Mouse (Mus musculus) heart, adult 11 months (tissue): ENCODE measurements around the gene Eif2d.
A peak's percentile ranks its signal among the peaks of the same experiment; 100 is the strongest.

Experiments used
- DNase-seq: peaks from one replicate; pipeline ENCODE4 v3.0.0; 2022

Gene Eif2d

DNA sequence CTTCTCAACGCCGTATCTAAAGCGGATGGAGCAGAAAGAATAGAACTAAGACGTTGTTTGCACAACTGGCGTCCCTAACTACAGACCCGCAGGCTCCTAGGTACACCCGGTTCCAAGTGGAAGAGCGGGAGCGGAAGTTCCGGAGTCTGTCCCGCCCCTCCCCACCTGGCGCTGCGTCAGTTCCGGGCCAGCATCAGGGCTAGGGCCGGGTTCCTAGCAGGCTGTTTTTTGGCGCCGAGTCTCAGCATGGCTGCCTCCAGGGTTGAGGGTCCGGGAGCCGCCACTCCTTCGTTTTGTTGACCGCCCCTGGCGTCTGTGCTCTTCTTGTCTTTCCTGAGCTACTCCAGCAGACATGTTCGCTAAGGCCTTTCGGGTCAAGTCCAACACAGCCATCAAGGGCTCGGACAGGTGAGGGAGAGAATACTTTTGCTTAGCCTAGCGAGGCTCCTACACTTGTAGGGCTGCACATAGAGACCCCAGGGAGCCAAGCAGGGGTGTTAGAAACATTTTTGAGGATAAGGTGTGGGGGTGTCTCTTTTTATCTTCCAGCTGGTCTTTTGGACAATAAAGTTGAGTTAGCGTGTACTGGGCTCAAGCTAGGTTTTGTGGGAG, at the start of gene Eif2d:
Gene Eif2d, plus strand, starts transcription at position 164 of the 612 bp plus-strand sequence.
- DNase-seq, result peak; percentile 99

GRCm38 (mm10) chr1:131103776-131104424, 49.1 kb upstream of the Eif2d start:
- peak; percentile 98 for DNase-seq

DNA sequence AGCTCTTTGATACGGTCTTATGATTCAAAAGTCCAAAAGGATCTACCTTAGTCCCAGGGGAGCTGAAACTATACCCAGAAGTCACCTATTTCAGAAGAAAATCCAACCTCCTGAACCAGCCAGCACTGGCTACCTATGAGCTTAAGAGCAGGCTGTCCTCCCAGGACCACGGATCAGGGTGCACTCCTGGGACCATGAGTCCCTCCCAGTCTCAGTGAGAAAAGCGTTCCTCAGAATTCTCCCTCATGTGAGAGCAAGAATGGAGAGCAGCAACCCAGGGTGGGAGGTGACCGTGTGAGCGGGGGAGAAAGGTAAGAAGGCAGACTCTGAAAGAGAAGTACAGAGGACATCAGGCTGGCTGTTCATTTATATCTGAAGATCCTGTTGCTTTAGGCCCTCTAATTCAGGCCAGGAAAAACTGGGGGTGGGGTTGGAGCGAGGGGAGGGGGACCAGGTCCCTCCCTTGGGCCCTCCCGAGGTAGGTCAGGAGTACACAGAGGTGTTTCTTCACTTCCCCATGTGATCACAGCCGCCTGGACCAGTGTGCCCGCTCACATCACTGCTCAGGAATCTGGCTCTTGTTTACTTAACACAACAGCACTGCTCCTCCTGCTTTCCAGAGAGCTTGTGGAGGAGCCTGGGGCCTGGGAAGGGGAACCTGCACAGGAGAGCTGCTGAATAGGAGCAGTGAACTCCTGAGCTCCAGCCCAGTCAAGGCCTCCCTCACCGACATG, 45.2 kb upstream of the Eif2d start:
- DNase-seq, result peak; percentile 92

DNA sequence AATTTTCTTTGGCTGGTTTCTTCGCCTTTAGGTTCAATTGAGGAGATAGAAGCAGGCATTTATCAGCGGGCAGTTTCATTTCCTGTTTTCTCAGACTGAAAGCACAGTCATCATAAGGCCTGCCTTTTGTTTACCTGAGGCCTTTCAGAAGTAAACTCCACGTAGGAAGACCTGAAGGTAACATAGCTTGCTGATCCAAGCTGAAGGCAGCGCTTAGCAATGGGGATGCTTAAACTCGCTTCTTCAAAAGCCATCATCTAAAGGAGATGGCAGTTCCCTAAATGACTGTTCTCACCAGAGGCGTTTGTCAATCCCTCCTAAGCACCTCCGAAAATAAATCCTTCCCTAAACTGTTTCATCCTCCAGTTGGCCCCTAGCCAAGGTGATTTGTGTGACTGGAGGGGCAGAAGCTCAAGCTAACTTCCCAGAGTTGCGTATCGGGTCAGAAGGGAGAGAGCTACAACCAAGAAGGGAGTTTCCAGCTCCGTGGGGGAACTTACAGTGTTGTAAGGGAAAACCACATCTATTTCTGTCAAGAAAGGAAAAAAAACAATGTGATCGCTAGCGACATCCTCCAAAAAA, 42.4 kb upstream of the Eif2d start:
- peak; percentile 97 for DNase-seq

GRCm38 (mm10) chr1:131112576-131112975, 40.4 kb upstream of the Eif2d start:
- peak; percentile 95 for DNase-seq

DNA sequence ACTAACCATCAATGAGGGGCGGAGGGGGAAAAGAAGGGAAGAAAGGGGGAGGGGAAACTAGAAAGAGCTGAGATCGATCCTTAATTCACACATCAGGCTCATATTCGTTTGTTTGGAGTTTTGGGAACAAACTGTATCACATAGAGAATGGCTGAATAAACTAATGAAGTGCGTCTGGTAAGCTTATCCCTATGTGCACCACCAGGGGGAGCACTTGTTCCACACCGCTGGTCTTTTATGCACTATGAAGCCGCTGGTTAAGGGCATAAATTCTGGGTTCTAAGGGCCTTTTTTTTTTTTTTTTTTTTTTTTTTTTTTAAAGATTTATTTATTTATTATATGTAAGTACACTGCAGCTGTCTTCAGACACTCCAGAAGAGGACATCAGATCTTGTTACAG, 37.0 kb upstream of the Eif2d start:
- no peak for DNase-seq

DNA sequence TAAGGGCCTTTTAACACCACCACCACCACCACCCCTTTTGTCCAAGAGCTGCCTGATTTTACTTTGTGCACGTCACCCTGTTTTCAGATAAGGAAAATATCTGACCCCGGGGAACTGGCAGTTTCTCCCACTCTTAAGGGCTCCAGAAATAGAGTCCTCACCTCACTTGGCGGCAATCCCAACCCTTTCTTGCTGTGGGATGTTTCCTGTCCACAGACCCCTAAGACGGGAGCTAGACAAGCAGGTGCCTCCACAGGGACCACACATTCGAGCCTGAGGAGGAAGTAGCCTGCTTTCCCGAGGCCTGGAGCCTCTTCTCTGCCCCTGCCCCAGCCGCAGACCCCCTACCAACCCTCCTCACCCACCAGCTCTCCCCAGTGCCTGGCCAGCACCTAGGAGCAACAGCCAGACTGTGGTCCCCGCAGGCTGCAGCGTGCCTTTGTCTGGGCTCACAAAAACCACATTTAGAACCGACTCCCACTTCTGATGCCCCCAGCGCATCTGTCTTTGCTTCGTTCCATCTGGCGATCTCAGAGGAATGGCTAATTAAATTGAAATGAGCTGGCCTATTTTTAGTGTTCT, 36.5 kb upstream of the Eif2d start:
- DNase-seq, result peak; percentile 95

DNA sequence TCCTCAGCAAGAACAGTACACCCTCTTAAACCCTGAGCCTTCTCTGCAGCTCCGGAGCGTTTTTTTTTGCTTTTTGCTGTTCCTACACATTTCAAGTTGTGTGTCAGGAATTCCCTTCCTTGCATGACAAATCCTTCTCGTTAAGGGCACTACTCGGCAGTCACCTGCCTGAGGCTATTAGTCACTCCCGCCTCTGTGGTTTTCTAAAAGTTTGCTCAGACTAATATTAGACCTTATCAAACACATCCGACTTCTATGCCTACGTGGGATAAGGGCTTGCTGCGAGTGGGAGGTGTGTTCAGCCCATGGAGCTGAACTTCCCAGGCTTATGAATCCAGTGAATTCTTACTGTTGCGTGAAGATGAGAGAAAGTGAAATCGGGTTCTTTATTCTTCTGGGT, 34.5 kb upstream of the Eif2d start:
- no peak for DNase-seq

- no peak for DNase-seq
Measured at GRCm38 (mm10) chr1:131119026-131119425, 34.0 kb upstream of the Eif2d start.

DNA sequence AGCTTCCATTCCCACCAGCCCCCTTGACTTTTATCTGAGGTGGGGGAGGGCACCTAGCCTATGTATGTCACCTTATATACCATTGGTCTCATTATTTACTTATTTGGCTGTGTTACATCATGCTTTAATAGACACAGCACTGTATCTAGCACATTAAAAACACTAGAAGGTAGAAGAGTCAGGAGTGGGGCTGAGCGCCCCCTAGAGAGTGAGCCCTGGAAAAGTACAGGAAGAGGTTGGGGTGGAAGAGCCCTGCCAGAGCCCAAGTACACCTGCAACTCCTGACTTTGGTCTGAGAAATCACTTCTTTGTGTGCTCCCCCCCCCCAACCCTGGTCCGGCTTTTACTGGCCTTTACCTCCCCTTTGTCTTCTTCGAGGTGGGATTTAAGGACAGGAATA, 31.0 kb upstream of the Eif2d start:
- DNase-seq, result no peak

DNA sequence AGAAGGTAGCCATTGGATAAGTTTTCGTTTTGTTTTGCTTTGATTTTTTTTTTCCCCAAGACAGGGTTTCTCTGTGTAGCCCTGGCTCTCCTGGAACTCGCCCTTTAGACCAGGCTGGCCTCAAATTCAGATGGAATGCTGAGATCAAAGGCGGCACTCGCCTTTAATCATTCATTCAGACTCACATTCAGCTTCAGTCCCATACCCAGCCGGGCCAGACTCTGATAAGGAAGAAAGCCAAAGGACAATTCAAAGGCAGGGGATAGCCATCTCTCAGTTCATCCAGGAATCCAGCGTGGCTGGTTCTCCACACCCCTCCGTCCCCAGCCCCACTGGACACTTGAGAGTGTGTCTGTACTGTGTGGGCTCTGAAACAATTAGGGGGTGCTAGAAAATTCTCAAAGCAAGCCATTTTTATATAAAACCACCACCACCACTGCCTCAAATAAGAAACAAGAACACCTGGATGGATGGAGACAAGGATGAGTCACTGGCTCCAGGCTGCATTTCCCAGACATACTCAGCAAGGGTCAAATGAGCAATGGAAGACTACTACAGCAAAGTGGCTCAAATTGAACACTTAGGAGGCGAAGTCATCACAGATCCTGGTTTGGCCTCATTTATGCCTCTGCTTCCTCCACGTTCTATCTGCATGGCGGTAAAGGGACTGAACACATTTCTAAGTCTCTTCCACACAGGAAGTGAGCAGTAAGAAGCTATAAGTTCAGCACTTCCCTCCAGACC, 29.3 kb upstream of the Eif2d start:
- DNase-seq, result peak; percentile 55

GRCm38 (mm10) chr1:131125987-131126744, 26.8 kb upstream of the Eif2d start:
- DNase-seq, result peak; percentile 79

GRCm38 (mm10) chr1:131134231-131134630, 18.8 kb upstream of the Eif2d start:
- DNase-seq, result no peak

GRCm38 (mm10) chr1:131134942-131135522, 17.9 kb upstream of the Eif2d start:
- DNase-seq, result peak; percentile 89

- no peak for DNase-seq
Measured at GRCm38 (mm10) chr1:131135960-131136629, 16.9 kb upstream of the Eif2d start.

- no peak for DNase-seq
Measured at GRCm38 (mm10) chr1:131137111-131137510, 15.9 kb upstream of the Eif2d start.

DNA sequence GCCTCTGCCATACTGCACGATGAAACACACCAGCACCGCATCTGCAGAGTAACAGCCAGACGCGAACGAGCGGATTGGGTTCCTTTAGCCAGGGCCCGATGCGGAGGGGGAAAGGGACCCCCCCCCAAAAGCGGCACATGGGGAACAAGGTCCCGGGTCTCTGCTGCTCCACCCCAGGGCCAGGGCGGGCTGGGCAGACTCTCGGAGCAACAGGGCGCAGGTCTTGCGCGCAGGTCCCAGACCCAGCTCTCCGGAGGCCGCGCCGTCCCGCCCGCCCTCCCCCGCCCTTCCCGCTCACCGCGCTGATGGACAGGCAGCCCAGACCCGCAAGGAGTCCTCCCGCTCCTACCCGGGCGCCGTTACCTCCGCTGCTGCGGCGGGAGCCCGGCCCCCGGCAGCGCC, 15.3 kb upstream of the Eif2d start:
- DNase-seq, result no peak

DNA sequence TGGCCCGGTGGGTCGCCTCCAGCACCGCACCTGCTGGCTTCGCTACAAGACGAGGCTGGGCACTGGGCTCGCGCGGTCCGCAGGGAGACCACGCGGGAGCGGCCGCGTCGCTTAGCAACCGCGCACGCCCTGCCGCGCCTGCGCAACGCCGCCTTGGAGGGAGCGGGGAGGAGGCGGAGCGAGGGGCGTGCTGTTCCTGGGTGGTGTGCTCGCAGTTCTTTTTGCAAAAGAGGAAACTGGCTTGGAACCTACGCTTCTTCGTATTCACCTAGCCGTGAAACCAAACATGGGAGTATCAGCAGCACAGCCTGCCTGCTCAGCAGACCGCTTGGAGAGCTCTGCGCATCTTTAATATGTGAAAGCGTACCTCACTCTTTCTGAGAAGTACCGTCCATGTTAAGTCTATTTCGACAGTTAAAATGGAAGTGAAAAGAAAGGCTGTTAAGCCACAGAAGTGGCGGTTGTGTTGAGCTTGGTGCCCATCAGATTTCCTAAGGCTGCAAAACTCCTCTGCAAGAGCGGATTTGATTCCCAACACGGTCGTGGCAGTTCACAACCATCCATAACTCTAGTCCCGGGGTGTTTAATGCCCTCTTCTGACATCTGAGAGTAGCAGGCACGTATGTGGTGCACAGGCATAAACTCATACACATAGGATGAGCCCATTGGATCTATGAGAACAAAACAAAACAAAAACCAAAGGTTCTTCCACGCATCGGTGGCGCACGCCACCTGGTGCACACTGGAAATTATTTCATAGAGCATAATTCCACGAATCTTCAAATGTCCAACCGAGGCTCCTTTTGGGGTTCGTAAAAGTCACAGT, 14.6 kb upstream of the Eif2d start, which contains the start of gene Dyrk3:
Gene Dyrk3, minus strand, starts transcription at position 150 of the 826 bp plus-strand sequence.
- peak; percentile 99 for DNase-seq
